Mouse (Mus musculus) right cerebral cortex, postnatal 36 days (tissue): Measurements from ENCODE around the gene Vps29.

Experiments used
- DNase-seq, 2 experiments: peaks; one replicate each; pipeline ENCODE4 v3.0.0; 2022; ENCODE audit warnings: low spot score in 2 of 2, mixed read lengths in 1 of 2

The Vps29 gene

DNA sequence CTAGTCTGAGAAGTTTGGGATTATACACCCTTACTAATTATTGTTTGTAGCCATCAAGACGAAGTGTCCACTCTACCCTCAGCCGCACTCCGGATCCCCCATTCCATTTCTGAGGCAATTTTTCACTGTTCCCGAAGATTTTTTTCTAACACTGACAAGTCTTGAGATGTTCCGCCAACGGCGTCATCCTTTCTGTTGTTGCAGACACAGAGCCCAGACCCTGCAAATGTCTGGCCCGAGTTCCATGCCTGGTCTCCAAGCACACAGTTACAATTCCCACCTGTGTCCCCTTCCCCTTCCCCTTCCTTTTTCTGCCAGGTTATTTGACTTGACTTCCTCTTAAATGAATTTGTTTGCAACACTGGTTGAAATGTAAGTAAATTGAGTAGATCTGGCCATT lies 45.7 kb downstream of the Vps29 start:
- DNase-seq: no peak

DNA sequence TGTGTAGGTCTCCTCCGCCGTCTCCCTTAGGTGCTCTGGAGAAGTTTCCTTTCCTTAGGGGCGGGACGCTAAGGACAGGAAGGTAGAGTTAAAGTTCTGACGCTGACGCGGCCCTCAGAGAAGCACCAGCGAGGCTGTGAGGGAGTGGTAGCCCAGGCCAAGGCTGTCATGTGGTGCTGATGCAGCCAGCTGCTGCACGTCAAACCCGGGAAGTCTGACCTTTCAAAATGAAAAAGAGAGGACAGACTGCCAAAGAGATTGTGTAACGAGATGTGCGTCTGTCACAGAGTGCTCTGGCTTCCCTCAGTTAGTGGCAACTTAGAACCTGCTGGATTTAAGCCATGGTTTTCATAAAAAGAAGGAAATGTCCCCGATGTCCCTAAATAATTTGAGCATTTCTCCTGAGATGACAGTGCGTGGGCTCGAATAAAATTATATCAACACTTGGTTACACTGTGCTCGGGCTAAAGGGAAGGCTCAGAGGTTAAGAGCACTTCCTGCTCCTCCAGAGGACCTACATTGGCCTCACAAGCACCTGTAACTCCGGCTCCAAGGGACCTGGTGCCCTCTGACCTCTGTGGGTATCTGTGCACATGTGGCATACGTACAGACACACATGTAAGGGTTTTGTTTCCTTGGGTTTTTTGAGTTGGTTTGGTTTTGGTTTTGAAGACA lies 46.6 kb downstream of the Vps29 start:
- DNase-seq: peak; percentile 43 to 59

GRCm38 (mm10) chr5:122401303-122401640 lies 47.1 kb downstream of the Vps29 start:
- no peak for DNase-seq

- no peak for DNase-seq
Measured at GRCm38 (mm10) chr5:122402160-122402559, 48.0 kb downstream of the Vps29 start.

GRCm38 (mm10) chr5:122402772-122403171 lies 48.6 kb downstream of the Vps29 start:
- peak; percentile 68 to 69 for DNase-seq

DNA sequence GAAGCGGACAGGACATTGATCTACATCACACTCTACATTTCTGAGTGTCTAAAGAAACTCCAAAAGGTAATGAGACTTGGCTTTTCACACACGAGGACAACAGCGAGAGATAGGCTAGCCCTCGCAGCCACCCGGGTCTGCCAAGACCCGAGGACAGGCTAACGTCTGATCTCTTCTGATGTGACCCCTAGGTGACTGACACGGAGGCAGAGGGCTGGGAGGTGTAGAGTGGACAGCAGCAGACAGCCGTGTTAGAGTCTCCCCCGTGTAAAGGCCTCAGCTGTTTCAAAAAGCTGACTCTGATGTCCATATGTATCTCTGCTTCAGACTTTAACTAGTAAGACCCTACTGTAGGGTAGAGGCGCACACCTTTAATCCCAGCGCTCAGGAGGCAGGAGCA lies 49.2 kb downstream of the Vps29 start:
- DNase-seq: no peak

GRCm38 (mm10) chr5:122405537-122405936 lies 51.4 kb downstream of the Vps29 start:
- no peak for DNase-seq

GRCm38 (mm10) chr5:122409692-122410645 lies 55.8 kb downstream of the Vps29 start:
- DNase-seq: no peak

- no peak for DNase-seq
Measured at GRCm38 (mm10) chr5:122411892-122412291, 57.7 kb downstream of the Vps29 start.

- no peak for DNase-seq
Measured at GRCm38 (mm10) chr5:122412826-122413225, 58.7 kb downstream of the Vps29 start.

DNA sequence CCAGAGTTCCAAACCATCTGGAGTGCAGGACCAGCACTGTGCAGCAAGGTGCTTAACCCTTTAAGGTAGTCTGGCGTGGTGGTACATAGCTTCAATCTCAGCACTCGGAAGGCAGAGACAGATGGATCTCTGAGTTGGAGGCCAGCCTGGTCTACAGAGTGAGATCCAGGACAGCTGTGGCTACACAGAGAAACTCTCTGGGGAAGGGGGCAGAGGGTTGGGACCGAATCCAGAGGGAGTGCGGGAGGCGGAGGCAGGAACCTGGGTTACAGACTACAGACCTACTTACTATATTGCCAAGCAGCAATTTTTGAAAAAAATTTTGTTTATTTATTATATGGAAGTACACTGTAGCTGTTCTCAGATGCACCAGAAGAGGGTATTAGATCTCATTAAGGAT lies 60.2 kb downstream of the Vps29 start:
- no peak for DNase-seq
